Mouse (Mus musculus): ENCODE results near the gene Tmc5. TPM values are rescaled to one million over a fixed set of nuclear protein-coding genes. Genes with fewer than 3 reads are reported as not detected.

Tmc5 gene
- total RNA-seq, 1 experiment from 2014 or later = not detected

Other genes starting within 250 kb of the Tmc5 start
- not detected in 2 replicates for gene Syt17, start 149.1 kb upstream of the Tmc5 start, total RNA-seq (2017)
- 6.5 and 8.3 TPM in 2 replicates for gene Itpripl2, start 105.3 kb upstream of the Tmc5 start, total RNA-seq (2017)
- gene Coq7, start 63.9 kb upstream of the Tmc5 start, total RNA-seq (2017) = 19.0 and 23.5 TPM in 2 replicates
- not detected in 2 replicates for gene Tmc7, start 12.6 kb upstream of the Tmc5 start, total RNA-seq (2017)
- gene Gde1, start 108.5 kb downstream of the Tmc5 start, total RNA-seq (2017) = 26.6 and 38.0 TPM in 2 replicates
- 26.8 and 33.1 TPM in 2 replicates for gene Ccp110, start 115.3 kb downstream of the Tmc5 start, total RNA-seq (2017)
- 33.3 and 53.9 TPM in 2 replicates for gene Vps35l, start 142.9 kb downstream of the Tmc5 start, total RNA-seq (2017)

Data from common myeloid progenitor, adult 5-6 weeks (primary cell).